Mouse (Mus musculus): ENCODE results near the gene Rad50. TPM values are rescaled to one million over a fixed set of nuclear protein-coding genes. Genes with fewer than 3 reads are reported as not detected.

The Rad50 gene
- total RNA-seq, 2 experiments from 2014 or later, result 13.2 to 13.9 TPM

GRCm38 (mm10) chr11:53635590-53636182 lies 71.4 kb downstream of the Rad50 start:
- DNase-seq (ENCODE audit: low spot score in 2 of 2), result no peak

- DNase-seq (ENCODE audit: low spot score in 2 of 2), result no peak
Measured at GRCm38 (mm10) chr11:53634556-53634955, 72.6 kb downstream of the Rad50 start, which contains the start of gene Il13. Gene Il13, minus strand, starts transcription at chr11:53634702.

GRCm38 (mm10) chr11:53633644-53634043 lies 73.5 kb downstream of the Rad50 start:
- no peak for DNase-seq (ENCODE audit: low spot score in 2 of 2)

GRCm38 (mm10) chr11:53632122-53632733 lies 74.9 kb downstream of the Rad50 start:
- no peak for DNase-seq (ENCODE audit: low spot score in 2 of 2)

- DNase-seq (ENCODE audit: low spot score in 2 of 2), result peak; percentile 60 to 91
Measured at GRCm38 (mm10) chr11:53627859-53628258, 79.3 kb downstream of the Rad50 start.

- no peak for DNase-seq (ENCODE audit: low spot score in 2 of 2)
Measured at GRCm38 (mm10) chr11:53626802-53627373, 80.2 kb downstream of the Rad50 start.

- DNase-seq (ENCODE audit: low spot score in 2 of 2), result no peak
Measured at GRCm38 (mm10) chr11:53624124-53624523, 83.0 kb downstream of the Rad50 start.

GRCm38 (mm10) chr11:53623573-53623972 lies 83.5 kb downstream of the Rad50 start:
- DNase-seq (ENCODE audit: low spot score in 2 of 2), result no peak

- no peak for DNase-seq (ENCODE audit: low spot score in 2 of 2)
Measured at GRCm38 (mm10) chr11:53622440-53622806, 84.7 kb downstream of the Rad50 start.

GRCm38 (mm10) chr11:53621582-53622439 lies 85.3 kb downstream of the Rad50 start:
- DNase-seq (ENCODE audit: low spot score in 2 of 2), result no peak

GRCm38 (mm10) chr11:53620094-53620493 lies 87.0 kb downstream of the Rad50 start:
- no peak for DNase-seq (ENCODE audit: low spot score in 2 of 2)

- no peak for DNase-seq (ENCODE audit: low spot score in 2 of 2)
Measured at GRCm38 (mm10) chr11:53619428-53619827, 87.7 kb downstream of the Rad50 start.

- DNase-seq (ENCODE audit: low spot score in 2 of 2), result no peak
Measured at GRCm38 (mm10) chr11:53618619-53619198, 88.4 kb downstream of the Rad50 start, which contains the start of gene Il4. Gene Il4, minus strand, starts transcription at chr11:53618669.

GRCm38 (mm10) chr11:53617562-53618109 lies 89.5 kb downstream of the Rad50 start:
- no peak for DNase-seq (ENCODE audit: low spot score in 2 of 2)

GRCm38 (mm10) chr11:53616748-53617558 lies 90.2 kb downstream of the Rad50 start:
- no peak for DNase-seq (ENCODE audit: low spot score in 2 of 2)

- no peak for DNase-seq (ENCODE audit: low spot score in 2 of 2)
Measured at GRCm38 (mm10) chr11:53615575-53615974, 91.5 kb downstream of the Rad50 start.

- no peak for DNase-seq (ENCODE audit: low spot score in 2 of 2)
Measured at GRCm38 (mm10) chr11:53615172-53615571, 91.9 kb downstream of the Rad50 start.

- DNase-seq (ENCODE audit: low spot score in 2 of 2), result no peak
Measured at GRCm38 (mm10) chr11:53609672-53610071, 97.4 kb downstream of the Rad50 start.

GRCm38 (mm10) chr11:53609231-53609630 lies 97.9 kb downstream of the Rad50 start:
- no peak for DNase-seq (ENCODE audit: low spot score in 2 of 2)

- no peak for DNase-seq (ENCODE audit: low spot score in 2 of 2)
Measured at GRCm38 (mm10) chr11:53605609-53606008, 101.5 kb downstream of the Rad50 start.

Measured in layer of hippocampus, adult 18-20 months (tissue).